Mouse (Mus musculus): ENCODE data around the gene Olfr1161. TPM values are rescaled to one million over a fixed set of nuclear protein-coding genes. Genes with fewer than 3 reads are reported as not detected.
"Not testable (repeated sequence)": the region's sequence is repeated elsewhere in the genome, so short reads cannot be mapped to it uniquely, and the experiment has no call there.

Olfr1161 gene
- not detected for total RNA-seq (2021)
- long read RNA-seq, experiment 1: 0 reads
- long read RNA-seq, experiment 2: 0 reads

DNA sequence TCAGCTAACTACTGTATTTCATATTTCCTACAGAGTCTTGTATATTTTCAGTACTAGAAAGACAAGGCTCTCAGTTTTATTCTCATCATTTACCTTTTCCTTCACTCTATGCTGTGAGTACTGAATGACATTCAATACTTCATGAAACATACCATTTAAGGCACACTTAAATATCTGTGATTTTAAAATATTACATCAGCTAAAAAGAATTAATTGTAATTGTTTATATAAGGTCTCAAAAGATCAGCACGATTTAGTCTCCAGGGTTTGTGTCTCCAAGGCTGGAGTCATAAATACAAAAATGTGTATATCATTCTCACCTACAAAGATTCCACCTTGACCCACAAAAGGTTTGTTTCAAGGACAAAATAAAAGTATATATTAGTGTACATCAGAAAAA, at the start of gene Olfr1161:
TSS of gene Olfr1161 (plus strand) at position 301 of the 400 bp plus-strand sequence.
- DNase-seq: not testable (repeated sequence)

DNA sequence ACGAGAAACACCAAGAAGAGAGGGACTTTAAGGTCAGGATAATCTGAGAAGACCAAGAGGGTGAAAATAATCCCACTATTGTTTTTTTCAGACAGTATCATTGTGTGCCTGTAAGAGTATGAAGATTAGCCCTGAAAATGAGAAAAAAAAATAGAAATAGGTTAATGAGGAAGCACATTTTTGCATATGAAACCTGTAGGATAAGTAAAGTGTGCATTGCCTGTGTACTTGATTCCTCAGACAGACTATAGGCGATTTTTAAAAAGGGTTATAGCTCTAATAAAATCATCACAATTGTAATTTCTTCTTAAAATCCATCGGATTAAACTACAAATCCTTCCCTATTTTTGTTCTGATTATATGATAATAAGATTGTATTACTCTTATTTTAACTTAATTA, 48.0 kb upstream of the Olfr1161 start, which contains the start of gene Olfr74:
TSS of gene Olfr74 (minus strand) at position 101 of the 400 bp plus-strand sequence.
- DNase-seq: no peak

DNA sequence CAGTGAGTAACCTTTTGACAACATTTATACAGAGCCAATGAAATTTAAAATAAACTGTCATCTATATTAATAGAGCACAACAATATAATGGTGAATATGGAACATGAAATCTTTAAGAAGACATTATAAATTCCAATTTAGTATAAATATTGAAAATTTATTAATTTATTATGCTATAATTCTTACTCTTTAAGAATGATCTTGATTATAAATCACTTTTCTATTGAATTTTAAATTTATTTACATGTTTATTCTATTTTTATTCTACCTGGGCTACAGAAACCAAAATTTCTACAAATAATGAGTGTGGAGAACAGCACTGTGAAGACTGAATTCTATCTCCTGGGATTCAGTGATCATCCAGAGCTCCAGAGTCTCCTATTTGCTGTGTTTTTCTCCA, 32.8 kb upstream of the Olfr1161 start, which contains the start of gene Olfr1158:
TSS of gene Olfr1158 (plus strand) at position 301 of the 400 bp plus-strand sequence.
- DNase-seq: no peak

DNA sequence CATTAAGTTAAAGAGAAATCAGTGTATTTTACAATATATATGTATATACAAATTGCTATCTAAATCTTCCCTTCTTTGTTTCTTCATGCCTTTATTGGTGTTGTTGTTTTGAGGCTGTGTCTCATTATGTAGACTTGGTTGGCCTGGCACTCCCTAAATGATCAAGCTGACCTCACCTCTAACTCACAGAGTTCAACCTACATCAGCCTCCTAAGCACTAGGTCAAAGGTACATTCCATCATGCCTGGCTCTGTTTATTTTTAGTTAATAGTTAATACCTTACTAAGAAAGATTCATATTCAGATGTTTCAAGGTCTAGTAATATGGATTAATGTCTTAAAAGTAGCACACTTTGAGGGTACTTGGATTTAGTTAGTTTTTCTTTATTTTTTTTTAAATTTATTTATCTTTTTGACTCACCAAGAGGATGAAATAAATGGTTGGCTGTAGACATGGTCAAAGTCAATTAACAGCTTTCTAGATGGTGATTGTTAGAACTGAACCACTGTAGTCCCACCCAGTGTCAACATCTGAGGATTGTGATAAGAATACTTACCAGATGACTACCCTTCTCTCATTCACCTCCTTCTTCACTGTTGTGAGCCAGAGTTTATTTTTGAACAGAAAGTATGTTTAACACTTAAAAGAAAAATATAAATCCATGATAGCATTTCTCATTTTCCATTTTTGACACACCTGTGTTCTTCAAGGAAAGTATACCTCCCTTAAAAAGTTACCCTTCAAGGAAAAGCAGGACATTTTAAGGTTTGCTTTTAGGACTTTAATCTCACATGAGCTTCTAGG, 14.9 kb upstream of the Olfr1161 start, which contains the start of gene Olfr1160:
TSS of gene Olfr1160 (minus strand) at position 754 of the 804 bp plus-strand sequence.
- DNase-seq: no peak

DNA sequence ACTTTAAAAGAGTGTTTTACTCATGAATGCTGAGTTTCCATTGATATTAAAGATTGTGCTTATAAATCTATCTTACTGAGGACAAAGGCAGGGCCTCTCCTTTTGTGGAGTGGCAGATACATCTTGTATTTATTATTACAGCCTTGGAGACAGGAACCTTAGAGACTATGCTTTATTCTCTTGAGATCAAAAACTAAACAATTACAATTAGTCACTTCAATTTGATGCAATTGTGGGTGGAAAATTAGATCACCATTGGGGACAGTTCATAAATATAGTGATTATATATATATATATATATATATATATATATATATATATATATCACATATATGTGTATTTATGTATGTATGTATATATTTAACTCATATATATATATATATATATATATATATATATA, 15.0 kb downstream of the Olfr1161 start, which contains the start of gene Olfr73:
TSS of gene Olfr73 (minus strand) at position 101 of the 400 bp plus-strand sequence.
- DNase-seq: no peak

DNA sequence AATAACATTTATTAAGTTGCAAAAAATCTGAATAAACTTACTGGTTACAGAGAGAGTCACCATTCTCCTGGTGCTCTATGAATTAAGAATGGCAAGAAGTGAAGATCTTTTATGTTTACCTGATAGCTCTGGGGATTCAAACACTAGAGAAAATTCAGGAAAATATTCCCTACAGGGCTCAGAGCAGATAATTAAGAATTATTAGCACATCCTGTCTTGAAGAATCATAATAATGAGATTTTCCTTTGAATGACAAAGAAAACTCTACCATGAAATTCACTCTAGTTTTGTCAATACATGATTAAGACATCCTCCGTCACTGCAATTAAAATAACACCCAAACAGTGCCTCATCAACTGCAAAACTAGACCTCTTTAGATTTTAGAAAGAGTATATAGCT, 28.5 kb downstream of the Olfr1161 start, which contains the start of gene Olfr1162:
TSS of gene Olfr1162 (minus strand) at position 101 of the 400 bp plus-strand sequence.
- no peak for DNase-seq

DNA sequence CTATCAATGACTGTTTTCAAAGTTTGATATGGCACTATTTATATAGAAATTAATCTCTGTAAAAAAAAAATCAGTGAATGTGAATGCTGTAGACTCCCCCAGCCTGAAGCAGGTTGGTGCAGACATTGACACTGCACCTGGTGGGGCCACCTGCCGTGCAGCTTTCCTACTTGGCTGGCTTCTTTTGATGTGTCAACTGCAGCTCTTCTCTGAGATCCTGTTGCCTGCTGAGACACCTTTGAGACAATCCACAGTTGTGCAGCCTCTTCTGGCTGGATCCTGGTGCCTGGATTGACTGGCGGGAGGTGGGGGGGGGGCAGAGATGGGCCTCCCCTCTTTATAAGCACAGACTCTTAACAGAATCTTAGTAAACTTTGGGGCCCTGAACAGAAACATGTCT, 41.0 kb downstream of the Olfr1161 start:
- DNase-seq: no peak

DNA sequence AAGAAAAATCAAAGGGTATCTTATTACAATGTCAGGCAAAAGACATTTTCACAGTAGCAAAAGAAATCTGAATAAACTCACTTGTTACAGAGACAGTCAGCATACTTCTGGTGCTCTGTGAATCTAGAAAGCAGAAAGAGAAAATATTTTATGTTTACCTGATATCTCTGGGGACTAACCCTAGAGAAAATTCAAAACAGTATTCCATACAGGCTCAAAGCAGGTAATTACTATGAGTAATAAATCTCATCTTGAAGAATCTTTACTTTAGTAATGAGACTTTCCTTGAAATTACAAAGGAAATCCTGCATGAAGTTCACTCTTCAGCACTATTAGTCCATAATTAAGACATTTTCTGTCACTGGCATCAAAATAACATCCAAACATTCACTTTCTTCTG, 49.2 kb downstream of the Olfr1161 start, which contains the start of gene Olfr1163:
TSS of gene Olfr1163 (minus strand) at position 101 of the 400 bp plus-strand sequence.
- no peak for DNase-seq

Other genes with a start within 250 kb of the Olfr1161 start
- gene Olfr152, start 243.3 kb upstream of the Olfr1161 start, total RNA-seq (2021): not detected
- not detected for gene Olfr1143, start 222.2 kb upstream of the Olfr1161 start, total RNA-seq (2021)
- not detected for gene Olfr1145, start 213.0 kb upstream of the Olfr1161 start, total RNA-seq (2021)
- not detected for gene Olfr1148, start 192.2 kb upstream of the Olfr1161 start, total RNA-seq (2021)
- not detected for gene Olfr1150-ps1, start 178.8 kb upstream of the Olfr1161 start, total RNA-seq (2021)
- gene Olfr1151, start 166.9 kb upstream of the Olfr1161 start, total RNA-seq (2021): not detected
- not detected for gene Olfr1152, start 156.3 kb upstream of the Olfr1161 start, total RNA-seq (2021)
- gene Olfr1153, start 127.8 kb upstream of the Olfr1161 start, total RNA-seq (2021): not detected
- gene Olfr1154, start 117.6 kb upstream of the Olfr1161 start, total RNA-seq (2021): not detected
- gene Olfr1155, start 77.6 kb upstream of the Olfr1161 start, total RNA-seq (2021): not detected
- gene Olfr1156, start 69.7 kb upstream of the Olfr1161 start, total RNA-seq (2021): not detected
- gene Olfr1157, start 54.5 kb upstream of the Olfr1161 start, total RNA-seq (2021): not detected
- not detected for gene Olfr74, start 48.1 kb upstream of the Olfr1161 start, total RNA-seq (2021)
- not detected for gene Olfr1158, start 32.7 kb upstream of the Olfr1161 start, total RNA-seq (2021)
- gene Olfr1160, start 14.5 kb upstream of the Olfr1161 start, total RNA-seq (2021): not detected
- gene Olfr73, start 14.9 kb downstream of the Olfr1161 start, total RNA-seq (2021): not detected
- gene Olfr1162, start 28.4 kb downstream of the Olfr1161 start, total RNA-seq (2021): not detected
- gene Olfr1163, start 49.1 kb downstream of the Olfr1161 start, total RNA-seq (2021): not detected
- gene Olfr1164, start 71.2 kb downstream of the Olfr1161 start, total RNA-seq (2021): not detected
- not detected for gene Olfr1166, start 105.5 kb downstream of the Olfr1161 start, total RNA-seq (2021)
- not detected for gene Olfr1167, start 132.4 kb downstream of the Olfr1161 start, total RNA-seq (2021)
- not detected for gene Olfr1168, start 159.1 kb downstream of the Olfr1161 start, total RNA-seq (2021)
- not detected for gene Olfr1170, start 205.6 kb downstream of the Olfr1161 start, total RNA-seq (2021)

Measured in heart, adult 18-20 months (tissue).